Mouse (Mus musculus): Measurements from ENCODE around the gene Cd244a.

Gene Cd244a

DNA sequence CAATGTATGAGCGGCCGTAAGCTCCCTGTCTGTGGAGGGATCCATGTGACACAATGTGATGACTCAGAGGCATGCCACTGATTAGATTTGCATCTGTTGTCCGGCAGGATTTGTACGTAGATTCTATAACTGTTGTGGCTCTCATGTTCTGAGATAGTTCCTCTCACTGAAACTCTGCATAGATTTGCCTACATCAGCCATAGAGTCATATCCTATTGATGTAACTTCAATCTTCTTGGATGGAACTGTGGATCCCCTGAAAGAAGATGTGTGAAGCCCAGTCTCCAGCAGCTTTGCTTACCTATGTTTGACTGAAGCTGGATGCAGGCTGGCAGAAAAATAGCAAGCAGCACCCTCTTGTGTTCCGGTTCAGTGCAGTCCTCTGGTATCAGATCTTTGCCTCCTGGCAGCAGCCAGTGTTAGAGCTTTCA lies 99.6 kb downstream of the Cd244a start:
- no peak for DNase-seq
